Mouse (Mus musculus) frontal cortex, postnatal 14 days (tissue): ENCODE results near the gene Gadd45gip1.
"Not testable (repeated sequence)": the region's sequence is repeated elsewhere in the genome, so short reads cannot be mapped to it uniquely, and the experiment has no call there.

Experiments
- DNase-seq, 2 experiments: peaks; one replicate each; pipeline ENCODE4 v3.0.0; 2022; ENCODE audit warnings: low spot score in 2 of 2

The Gadd45gip1 gene

DNA sequence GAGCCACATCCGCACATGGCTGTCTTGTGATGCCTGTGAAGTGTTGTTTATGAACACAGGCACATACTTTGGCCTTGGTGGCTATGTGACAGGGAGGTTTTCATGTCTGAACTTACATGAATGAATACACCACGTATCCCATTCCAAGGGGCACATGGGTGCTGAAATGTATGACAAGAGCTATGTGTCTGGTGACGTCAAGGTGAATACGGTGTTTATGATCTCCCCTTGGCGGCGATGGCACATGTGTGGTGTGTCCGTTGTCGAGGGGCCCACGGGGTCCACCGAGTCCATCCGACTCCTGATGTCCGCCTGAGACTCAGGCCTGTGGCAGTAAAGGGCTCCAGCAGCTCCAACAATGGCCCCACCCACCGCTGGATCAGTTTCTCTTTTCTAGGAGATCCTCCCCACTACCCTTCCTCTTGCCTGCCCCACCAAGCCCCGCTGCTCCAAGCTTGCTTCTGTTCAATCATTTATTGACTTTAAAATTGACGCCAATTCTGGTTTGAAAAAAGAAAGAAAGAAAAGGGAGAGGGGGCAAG, 34.0 kb upstream of the Gadd45gip1 start:
- DNase-seq: no peak

GRCm38 (mm10) chr8:84797971-84798370, 33.4 kb upstream of the Gadd45gip1 start:
- DNase-seq: no peak

GRCm38 (mm10) chr8:84798446-84799135, 32.7 kb upstream of the Gadd45gip1 start:
- no peak for DNase-seq

- DNase-seq: no peak
Observed at GRCm38 (mm10) chr8:84799136-84799931, 32.0 kb upstream of the Gadd45gip1 start.

DNA sequence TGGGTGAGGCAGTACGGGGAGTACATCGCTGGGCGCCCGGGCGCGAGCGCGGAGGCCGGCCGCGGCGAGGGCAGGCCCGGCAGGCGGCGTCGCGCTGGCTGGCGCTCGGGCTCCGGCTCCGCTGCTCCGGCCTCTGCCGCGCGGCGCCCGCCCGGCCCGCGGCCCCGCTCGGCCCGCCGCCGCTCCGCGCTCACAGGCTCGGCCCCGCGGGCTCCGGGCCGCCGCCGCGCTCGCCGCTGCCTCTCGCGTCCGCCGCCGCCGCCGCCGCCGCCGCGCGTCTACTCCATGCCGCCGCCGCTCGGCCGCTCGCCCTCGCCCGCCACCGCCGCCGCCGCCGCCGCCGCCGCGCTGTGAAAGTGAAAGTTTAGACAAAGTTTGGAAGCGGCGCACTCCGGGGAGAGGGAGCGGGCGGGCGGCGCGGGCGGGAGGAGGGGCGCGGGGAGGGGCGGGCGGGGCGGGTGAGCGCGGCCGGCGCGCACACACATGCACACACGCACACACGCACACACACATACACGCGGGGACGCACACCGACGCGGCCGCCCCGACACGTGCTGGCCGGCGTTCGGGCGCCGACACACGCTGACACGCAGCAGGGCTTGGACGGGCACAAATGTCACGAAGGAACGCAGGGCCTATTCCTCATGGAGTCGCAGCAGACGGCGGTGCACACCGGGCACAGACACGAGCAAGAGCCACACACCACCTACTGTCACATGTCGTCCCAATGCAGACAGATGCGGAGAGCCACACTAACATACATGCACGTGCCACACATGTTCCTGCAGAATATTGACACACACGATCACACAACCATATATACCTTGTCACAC, 31.1 kb upstream of the Gadd45gip1 start, which contains the start of gene Nfix:
Gene Nfix, minus strand, starts transcription at position 346 of the 833 bp plus-strand sequence.
- no peak for DNase-seq

- DNase-seq: no peak
Observed at GRCm38 (mm10) chr8:84806031-84806430, 25.3 kb upstream of the Gadd45gip1 start.

- DNase-seq: no peak
Observed at GRCm38 (mm10) chr8:84809109-84809940, 22.0 kb upstream of the Gadd45gip1 start.

GRCm38 (mm10) chr8:84809941-84810280, 21.4 kb upstream of the Gadd45gip1 start:
- DNase-seq: no peak

- DNase-seq: peak; percentile 91 to 97
Observed at GRCm38 (mm10) chr8:84810896-84811295, 20.4 kb upstream of the Gadd45gip1 start.

DNA sequence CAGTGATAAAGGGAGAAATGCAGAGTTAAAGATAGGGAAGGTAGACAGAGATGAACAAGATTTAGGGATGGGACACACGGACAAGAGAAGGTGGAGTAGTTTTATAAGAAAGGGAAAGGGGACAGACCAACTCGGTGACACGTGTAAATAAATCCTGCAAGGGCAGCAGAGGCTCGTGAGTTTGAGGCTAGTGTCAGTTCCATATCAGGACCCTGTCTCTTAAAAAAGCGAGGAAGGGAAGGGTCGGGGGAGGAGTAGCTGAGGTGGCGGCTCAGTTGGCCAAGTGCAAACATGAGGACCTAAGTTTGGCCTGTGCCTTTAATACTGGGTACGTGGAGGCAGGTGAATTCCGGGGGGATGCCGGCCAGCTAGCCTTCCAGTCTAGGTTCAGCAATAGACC, 20.0 kb upstream of the Gadd45gip1 start:
- no peak for DNase-seq

DNA sequence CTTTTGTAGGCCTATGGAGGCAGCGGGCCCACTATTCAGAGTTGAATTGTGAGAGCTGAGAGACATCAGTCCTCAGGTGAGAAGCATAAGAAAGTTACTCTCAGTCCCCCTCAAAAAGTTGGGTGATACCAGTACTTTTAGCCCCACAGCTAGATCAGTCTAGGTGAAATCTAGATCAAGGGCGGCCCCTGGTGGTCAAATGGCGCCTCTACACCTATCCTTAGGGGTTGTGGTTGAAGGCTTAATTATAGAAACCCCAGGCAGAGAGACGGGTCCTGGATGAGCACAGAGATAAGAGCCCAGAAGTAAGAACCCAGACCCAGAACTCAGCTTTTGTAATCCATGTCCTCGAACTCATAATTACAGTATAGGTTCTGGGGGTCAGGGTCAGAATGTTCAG, 18.3 kb upstream of the Gadd45gip1 start:
- DNase-seq: peak; percentile 71 to 90

DNA sequence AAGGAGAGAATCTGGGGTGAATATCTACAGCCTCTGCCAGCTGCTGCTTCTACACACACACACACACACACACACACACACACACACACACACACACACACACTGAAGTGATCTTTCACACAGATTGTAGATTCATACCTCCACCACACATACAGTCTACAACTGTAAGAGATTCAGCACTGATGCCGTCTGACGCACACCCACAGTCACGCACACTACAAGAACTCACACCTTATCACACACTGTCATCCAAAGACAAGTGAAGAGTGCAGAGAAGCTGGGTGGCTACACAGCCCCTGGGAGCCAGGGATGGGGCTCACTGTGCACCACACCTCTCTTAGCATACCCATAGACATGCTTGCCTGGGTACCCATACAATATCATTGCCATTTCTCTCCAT, 17.5 kb upstream of the Gadd45gip1 start:
- no peak for DNase-seq

DNA sequence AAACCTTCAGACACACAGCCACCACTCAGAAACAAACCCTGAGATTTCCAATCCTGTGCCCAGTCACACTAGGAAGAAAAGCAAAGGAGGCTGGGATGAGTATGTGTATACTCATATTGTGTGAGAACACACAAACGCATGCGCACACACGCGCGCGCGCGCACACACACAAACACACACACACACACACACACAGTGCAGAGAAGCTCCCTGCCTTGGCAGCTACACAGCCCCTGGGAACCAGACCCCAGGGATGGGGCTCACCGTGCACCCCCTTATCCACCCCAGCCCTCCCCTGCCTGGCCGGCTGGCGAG, 17.1 kb upstream of the Gadd45gip1 start:
- no peak for DNase-seq

- no peak for DNase-seq
Observed at GRCm38 (mm10) chr8:84814555-84815441, 16.5 kb upstream of the Gadd45gip1 start.

DNA sequence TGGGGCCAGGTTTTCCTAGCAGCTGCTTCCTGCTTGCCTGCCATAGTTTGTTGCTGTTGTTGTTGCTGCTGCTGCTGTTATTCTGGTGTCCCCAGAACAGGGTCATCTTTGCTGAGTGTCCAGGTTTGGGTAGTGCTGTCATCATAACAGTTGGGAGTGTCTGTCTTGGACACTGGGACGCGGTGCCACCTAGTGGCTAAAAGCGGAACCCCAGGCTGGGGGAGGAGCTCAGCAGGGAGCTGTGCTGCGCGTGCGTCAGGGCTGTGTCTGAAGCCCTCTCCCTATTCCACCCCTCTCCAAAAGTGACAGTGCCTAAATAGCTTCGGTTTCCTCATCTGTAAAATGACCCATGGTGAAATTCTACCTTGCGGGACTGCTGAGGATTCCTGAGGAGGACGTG, 15.8 kb upstream of the Gadd45gip1 start:
- DNase-seq: peak; percentile 89 to 95

DNA sequence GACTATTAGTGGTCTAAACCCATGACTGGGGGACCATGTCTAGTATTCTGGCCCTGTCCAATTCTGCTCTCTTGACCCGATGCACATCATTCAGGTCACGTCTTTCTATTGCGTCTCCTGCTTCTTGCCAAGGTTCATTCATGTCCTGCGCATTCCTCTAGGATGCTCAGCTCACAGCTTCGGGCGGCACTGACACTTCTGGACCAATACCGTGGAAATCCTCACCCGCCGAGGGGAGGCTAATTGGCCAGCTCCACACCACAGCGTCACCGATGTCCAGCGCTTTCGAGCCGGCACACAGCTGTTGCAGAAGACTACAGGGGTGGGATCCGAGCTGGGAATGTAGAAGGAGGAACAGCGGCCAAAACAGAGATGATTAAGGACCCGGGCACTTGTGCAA, 15.2 kb upstream of the Gadd45gip1 start:
- DNase-seq: no peak

GRCm38 (mm10) chr8:84822723-84823122, 8.6 kb upstream of the Gadd45gip1 start, which contains the start of gene Dand5:
TSS of gene Dand5 (minus strand) at chr8:84822823.
- DNase-seq: no peak

DNA sequence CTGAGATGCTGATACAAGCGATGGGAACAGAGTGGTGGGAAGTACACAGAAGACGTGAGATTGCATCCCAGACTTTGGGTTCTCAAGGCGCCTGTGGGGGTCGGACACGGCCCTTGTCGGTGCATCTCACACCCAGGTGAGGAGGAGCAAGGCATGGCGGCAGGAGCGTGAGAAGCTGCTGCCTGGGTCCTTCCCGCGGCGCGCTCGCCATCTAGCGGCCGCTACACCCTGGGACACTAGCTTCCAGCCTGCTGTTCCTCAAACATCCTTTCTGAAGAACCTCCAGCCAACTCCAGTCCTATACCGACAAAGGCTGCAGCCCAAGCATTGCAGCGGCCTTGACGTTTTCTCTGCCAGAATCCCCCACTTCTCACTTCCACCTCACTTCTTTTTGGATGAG, 7.7 kb upstream of the Gadd45gip1 start:
- peak in 1 of 2 experiments; percentile 64 for DNase-seq

DNA sequence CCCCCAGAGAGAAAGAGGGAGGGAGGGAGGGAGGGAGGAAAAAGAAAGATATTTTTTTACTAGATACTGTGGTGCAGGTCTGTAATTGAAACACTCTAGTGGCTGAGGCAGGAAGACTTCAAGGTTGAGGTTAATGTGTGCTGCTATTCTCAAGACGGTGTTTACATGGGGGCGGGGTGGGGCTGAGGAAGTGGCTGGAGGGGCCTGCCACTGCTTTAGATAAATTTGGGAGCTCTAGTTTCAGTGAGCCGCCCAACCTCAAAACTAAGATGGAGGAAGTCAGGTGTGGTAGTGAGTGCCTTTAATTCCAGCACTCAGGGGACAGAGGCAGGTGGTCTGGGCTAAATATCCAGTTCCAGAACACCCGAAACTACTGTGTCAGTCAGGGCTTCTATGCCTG, 5.7 kb upstream of the Gadd45gip1 start:
- DNase-seq: no peak

GRCm38 (mm10) chr8:84826518-84826917, 4.8 kb upstream of the Gadd45gip1 start:
- not testable (repeated sequence) for DNase-seq
